Mouse (Mus musculus) cerebellum, postnatal 36 days (tissue): ENCODE measurements at regions not wholly inside any gene's neighbourhood (a gene's known extent, or its start where the extent isn't known, plus 50 kb on each side); places are given as distances from the start of the nearest gene placed in this dataset.
"Not testable (repeated sequence)": the region's sequence is repeated elsewhere in the genome, so short reads cannot be mapped to it uniquely, and the experiment has no call there.

Experiments used
- DNase-seq, 2 experiments: peaks; one replicate each; pipeline ENCODE4 v3.0.0; 2021 to 2022; ENCODE audit warnings: mixed read lengths in 2 of 2

DNA sequence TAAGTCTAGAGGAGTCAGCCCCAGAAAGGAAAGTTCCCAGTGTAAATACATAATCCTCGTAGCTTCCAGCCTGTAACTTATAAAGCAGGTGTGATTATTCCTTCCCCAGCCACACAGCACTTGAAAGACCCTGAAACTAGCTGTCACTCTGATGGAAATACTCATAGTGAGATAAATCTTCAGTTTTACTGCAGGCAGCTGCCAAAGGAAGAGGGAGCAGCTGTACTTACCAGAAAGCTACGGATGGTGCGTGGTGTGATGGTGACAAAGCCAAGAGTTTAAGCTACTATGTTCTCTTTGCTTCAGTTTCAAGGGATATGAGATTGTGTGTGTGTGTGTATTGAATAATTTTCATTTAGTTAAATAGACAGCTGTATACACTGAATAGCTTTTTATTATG lies 1007.1 kb downstream of the Robo2 start:
- DNase-seq: no peak

DNA sequence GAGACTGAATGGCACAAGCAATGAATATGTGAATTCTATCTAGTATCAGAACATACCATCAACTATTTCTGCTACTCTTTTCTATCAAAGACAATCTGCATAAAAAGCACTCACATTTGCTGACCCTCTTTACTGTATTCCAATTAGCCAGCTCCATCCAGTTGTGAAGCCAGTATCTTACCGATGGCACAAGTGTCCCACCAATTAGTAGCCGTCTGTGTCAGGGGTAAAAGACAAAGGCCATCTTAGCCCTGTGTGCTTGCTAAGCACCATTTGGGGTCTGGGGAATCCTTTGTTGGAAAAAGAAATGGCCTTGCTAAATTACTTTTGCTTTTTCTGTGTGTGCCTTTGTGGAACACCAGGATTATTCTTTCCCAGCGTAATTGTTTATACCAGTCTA lies 1007.5 kb downstream of the Robo2 start:
- DNase-seq: no peak

DNA sequence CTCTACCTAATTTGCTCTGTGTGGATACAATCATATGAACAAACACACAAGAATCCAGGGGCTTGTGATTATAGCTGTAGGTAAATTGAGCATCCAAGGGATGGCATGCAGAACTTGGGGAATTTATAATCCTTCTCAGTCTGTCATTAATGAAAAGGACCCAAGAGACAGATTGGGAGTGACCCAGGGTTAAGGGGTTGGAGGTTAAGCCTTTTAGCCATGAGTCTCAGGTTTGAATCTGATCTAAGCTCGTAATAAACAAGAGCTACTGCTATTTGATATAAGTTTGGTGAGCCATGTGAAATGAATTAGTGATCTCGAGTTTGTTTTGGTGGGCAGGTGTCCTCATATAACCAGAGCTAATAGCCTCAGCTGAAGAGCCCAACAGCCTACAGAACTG lies 1032.6 kb downstream of the Robo2 start:
- DNase-seq: no peak

DNA sequence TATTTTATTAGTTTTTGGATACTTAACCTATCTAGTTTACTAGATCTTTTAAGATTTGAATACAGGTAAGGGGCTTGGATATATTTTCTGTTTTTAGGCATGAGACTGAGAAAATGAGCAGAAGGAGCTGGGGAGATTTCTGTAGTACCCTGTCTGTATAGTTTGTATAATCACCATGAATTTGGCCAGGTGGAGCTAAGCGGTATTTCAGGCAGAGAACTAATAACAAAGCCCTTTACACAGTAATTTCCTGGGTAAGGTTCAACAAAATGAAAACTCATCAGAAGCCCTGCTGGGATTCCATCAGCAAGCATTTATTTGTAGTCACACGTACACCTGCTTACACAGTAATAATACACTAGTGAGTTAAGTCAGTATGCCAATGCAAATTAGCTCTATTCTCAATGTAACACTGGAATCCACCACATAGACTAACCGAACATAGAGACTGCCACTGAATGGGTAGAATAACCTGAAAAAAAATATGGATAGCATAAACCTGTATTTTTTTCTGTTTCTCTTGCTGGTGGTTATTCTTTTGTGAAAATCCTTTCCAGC lies 1036.9 kb downstream of the Robo2 start:
- no peak for DNase-seq

DNA sequence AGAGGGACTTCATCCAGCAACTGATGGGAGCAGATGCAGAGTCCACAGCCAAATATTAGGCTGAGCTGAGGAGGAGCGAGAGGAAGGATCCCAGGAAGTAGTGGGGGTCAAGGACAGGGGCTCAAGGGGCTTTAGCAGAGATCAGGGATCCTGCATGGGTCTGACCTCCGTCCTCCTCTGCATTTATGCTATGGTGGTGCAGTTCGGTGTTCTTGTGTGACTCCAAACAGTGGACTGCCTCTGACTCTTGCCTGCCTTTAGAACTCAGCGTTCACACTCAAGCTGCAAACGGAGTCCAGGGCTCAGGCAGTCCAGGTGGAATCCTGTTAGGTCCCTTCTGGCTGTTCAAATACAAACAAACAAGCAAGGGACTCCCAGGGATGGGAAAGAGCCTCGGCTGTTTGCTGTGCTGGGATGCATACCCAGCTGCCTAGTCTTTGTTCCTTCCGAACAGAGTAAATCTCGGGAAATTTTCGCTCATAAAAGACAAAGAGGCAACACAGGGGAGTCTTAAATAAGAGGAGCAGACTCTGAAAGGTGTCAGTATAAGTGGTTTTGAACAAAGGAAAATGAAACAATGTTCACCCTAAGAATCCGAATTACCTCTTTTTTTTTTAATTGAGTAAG lies 1042.9 kb downstream of the Robo2 start:
- DNase-seq: no peak

DNA sequence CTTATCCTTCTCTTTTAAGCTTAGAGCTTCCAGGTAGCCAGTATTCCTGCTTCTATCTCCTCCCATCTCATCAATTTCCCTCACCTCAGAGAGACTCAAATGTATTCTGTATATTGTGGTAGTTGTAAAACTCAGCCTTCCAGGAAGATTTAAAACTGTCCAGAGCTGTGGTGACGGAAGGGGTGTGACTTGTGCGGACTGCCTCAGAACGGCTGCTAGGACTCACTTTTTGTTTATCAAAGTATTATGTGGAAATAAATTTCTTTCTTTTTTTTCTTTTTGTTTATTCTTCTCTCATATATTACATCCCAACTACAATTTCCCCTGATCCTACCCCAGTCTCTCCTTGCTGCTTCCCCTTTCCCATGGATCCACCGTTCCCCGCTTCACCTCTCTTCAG lies 1043.7 kb downstream of the Robo2 start:
- DNase-seq: no peak

DNA sequence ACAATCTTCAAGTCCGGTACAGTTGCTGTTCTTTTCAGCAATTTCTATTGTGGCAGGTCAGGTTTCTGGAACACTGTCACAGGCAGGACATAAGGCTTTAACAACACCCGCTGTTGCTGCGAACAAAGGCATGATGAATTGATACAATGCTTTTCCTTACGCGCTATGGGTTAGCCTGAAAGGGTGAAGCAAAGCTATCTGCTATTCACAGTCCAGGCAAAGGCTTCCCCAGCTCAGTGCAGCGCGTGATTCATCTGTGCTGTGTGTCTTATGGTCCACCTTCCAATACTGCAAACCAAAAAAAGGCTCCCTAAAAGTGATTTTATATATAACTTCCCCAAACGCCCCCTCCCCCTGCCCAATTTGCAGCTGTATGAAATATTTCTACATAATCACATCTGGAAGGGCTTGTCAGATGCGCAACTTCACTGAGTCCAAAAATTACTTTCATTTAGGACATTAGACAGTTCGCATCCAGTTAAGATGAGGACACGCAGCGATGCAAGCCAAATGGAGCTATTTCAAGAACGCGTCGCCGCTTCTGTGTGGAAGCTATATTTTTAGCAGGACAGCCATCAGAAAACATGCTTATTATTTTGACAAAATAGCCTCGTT lies 1044.3 kb downstream of the Robo2 start:
- DNase-seq: no peak

DNA sequence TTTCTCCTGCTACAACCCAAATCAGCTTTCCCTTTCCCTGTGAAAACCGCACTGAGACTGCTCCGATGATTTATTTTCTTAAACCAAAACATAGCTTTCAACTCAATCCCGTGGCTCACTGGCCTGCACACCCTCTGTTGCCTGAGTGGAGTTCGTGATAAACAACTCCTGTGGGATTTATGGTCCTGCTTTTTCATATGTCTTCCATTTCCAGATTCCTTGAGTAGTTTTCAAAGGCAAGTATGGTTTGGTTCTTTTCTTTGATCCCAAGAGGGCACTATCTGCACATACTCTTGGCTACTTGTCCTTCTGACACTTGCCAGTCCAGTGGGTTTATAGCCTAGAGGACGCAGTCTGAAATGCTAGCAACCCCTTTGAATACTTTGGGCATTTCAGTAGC lies 1042.6 kb downstream of the Robo1 start:
- no peak for DNase-seq

DNA sequence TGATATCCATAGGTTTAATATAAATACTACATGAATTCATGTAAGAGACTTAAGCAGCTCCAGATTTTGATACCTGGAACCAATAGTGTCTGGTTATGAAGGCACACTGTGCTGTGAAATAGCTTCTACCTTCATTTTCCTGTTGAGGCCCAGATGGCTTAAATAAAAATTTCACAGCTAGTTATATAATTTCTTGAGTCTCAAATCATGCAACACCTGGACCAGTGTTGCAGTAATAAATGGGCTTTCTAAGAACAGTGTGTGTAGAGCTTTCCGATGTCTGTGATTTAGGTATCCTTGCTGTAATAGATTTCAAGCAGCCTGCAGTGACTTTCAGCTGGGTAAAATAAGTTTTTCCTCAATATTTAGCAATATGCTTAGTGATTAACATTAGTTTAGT lies 1035.8 kb downstream of the Robo1 start:
- DNase-seq: no peak

DNA sequence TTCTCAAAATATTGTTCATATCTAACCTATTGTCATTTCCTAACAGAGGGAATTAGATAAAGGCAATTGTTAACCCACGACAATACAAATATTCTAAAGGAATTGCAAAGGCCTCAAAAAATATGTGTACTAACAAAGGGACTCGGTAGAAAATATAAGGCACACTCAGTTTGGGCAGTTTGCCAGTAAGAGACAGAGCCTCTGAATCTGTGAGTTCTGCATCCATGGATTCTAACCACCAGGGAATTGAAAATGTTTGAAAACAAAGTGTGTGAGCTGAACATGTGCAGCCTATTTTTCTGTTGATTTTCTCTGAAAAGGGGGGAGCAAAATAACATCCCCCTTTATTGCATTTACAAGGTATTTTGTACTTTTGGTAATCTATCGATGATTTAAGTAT lies 1035.4 kb downstream of the Robo1 start:
- DNase-seq: no peak

DNA sequence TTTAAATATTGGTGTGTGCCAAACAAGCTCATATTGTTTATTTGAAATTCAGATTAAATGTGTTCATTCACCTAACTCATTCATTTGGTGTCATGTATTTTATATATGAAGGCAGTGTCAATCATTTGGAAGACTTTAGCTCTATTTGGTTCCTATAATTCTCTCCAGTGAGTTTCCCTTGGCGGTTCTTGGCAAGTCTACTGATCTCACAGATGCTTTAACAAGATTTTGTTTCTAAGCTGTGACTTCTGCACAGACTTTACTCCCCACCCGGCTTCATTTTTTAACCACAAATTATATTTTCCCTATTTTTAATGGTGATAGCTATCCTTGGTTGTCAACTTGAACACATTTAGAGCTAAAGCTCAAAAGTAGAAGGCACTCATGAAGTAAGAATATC lies 1009.5 kb downstream of the Robo1 start:
- no peak for DNase-seq

DNA sequence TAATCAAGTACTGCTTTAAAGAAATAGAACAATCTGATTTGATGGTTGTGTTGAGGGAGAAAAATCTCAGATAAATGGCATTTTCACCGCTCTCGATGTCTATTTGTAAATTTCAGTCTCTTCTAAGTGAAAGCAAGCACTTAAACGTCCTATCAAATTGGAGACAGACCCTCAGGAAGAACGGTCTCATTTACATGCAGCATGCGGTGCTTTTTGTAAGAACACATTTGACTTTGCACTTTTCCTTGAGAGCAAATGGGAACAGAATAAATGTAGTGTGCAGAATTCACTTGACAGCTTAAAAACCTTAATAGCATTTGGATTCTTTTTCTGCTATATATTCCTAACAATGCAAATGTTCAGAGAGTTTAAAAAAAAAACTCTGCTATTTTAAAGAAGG lies 1002.0 kb downstream of the Robo1 start:
- DNase-seq: no peak

DNA sequence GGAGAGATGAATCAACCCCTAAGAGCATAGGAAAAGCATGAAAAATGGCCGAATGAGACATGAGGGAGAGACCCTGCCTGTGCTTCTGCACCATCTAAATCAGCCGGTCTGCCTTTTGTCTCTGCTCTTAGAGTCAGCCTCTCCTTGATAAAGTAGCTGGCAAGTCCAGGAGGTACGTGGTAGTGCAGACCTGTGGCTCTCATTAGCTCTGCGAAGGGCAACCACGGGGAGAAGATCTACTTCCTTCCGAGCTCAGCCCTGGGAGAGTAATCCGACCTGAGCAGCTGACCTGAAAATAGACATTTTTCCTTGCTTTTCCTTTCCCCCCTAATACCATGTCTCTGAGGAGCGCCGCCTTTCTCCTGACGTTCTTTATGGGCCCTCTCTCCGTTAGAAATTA lies 971.8 kb downstream of the Robo1 start:
- DNase-seq: no peak

DNA sequence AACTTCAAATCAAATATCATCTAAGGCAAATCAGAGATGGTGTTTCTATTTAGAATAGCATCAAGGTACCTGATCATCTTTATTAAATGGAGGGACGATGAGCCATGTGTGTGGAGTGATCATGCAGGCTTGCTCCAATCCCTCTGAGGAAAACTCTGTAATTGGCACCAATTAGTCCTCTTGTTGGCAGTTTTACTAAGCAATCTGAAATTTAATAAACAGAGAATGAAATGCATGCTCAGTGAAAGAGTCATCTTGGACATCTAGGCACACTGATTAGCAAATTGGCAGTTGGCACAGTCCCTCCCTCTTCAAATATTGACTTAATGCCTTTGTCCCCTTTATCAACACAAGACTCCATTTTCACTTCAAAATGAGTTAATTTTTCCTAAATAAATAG lies 951.6 kb downstream of the Robo1 start:
- no peak for DNase-seq

DNA sequence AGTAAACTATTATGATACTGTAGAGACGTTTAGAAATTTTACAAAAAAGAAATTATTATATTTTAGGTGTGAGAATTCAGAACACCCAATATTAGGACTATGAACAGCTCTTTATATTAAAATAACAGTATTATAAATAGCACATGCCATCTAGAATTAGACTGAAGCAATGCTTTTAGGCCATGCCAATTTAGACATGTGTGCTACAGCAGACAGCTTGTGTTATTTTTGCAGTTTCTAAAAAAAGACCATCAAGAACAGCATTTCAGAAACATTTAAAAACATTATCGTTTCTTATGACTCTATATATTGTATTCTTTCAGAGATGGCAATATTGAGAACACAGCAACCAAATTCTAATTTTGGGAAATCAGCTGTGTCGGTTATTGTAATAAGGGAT lies 951.2 kb downstream of the Robo1 start:
- no peak for DNase-seq

DNA sequence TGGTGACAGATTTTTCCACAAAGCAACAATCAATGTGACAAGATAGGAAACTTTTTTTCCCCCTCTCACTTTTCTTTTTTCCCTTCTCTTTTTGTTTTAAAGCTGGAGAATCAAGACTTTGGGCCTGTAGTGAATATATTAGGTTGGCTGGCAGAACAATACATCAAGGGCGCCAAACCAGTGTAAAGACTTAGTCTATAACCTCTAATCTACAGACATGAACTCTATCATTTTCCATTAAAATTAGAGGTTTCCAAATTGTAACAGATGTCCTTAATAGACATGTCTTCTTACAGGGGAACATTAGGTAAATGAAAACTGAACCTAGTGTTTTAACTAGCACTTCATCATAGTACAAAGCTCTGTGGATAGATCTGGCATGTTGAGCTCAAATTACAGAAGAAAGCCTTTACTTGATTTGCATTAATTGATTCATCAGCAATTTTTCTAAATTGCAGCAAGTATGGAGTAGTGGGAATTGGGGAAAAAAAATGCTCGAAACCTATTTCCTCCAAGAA lies 937.0 kb downstream of the Robo1 start:
- DNase-seq: no peak

DNA sequence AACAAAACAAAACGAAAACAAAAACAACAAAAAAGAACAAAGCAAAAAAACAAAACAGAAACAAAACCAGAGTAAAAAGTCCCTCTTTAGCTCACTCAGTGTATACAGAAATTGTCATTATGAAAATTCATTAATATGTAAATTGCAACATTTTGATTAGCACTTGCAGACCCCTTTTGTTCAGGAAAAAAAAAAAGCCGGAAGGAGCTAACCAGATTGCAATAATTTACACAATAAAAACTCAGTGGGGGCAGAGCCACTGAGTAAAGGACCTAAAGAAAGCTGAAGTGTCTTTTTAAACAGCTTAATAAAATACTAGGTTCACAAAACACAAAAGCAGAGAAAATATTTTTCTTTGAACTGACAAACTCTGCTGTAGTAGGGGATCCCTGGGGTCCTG lies 922.5 kb downstream of the Robo1 start:
- no peak for DNase-seq

DNA sequence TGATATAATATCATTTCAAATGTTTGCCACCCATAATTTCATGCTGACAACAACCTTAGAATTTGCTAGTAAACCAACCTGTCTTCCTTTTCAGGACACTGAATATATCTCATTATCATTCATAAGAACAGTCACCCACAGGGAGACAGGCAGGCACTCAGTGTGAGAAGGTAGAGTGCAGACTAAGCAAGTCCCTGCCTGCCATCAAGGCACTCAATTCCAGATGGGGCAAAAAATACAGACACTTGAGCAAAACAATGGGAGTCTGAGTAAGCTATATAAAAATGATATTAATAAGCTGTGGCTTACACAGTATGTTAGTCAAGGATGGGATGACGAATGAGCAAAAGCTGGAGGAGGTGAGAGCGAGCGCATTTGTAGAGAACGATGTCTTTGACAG lies 909.4 kb downstream of the Robo1 start:
- no peak for DNase-seq

DNA sequence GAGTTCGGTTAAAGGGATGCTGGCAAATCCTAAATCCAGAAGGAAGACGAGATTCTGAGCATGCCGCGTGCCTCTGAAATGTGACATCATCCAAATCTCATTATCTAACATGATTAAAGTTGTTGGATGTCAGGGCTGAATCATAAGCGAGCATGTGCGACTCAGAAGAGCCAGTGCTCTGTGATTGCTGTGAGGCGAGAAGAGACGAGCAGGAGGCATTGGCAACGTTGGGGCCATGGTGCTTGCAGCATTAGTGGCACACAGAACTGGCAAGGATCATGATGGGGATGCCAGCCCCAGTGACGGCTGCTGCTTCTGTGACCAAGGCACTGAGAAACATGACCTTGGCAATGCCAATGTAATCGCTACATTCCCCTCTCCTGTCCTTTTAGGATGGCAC lies 895.4 kb downstream of the Robo1 start:
- no peak for DNase-seq

DNA sequence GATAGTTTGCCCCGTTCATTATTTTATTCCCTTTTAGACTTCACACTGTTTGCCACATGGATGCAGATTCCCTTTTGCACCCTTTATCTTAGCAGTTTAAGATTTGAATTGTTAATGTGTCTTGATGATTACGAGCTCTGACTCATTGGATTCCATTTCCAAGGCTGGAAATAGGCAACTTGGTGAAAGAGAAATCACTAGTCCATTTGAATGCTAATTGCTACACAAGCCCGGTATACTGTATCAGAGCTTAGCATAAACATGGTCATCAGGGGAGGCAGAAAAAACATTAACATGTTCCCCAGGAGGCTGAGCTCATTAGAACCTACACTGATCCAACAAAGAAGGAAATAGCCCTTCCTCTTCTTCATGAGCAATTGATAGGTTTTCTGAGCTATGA lies 892.9 kb downstream of the Robo1 start:
- DNase-seq: no peak

DNA sequence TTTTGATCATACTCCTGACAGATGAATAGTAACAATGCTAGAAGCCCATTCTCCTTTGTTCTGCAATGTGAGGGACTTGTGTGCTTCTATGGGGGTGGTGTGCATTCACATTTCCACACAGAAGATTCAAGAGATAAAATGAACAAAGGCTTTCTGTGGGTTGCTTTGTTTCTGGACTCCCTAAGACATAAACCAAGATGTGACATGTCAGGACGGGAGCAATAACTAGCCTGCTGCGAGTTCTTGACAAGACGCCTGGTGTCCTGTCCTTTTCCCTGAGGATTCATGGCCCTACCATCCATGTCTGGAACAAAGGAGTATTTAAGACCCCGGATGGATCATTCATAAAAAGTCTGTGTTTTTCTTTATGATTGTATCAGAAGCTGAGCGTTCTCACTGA lies 874.7 kb downstream of the Robo1 start:
- no peak for DNase-seq

DNA sequence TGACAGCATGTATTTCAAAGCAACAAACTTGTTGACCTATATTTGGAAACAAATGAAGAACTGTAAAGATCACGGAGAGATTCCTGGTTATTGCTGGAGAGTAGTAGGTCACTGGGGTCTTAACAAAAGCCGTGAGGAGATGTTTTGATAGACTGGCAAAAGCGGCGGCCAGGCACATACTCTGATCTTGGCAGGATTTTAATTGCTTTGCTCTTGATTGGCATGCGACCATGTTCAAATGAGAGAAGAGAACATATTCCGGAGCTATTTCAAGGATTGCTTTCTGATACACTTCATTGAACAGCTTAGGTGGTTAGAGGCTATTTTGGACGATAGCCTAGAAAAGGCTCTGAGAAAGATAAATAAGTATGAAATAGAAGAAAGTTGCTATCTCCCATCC lies 874.2 kb downstream of the Robo1 start:
- DNase-seq: no peak

DNA sequence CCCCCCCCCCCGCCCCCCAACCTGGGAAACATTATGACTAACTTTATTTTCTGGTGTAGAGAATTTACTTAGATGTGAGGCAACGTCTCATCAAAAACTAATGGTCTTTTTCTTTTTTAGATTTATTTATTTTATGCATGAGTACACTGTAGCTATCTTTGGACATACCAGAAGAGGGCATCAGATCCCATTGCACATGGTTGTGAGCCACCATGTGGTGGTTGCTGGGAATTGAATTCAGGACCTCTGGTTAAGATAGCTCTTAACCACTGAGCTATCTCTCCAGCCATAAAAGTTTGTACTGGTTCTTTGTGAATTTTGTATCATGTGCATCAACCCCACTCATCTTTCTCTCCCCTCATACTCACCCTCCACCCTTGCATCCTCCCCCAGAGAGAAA lies 847.3 kb downstream of the Robo1 start:
- DNase-seq: no peak

DNA sequence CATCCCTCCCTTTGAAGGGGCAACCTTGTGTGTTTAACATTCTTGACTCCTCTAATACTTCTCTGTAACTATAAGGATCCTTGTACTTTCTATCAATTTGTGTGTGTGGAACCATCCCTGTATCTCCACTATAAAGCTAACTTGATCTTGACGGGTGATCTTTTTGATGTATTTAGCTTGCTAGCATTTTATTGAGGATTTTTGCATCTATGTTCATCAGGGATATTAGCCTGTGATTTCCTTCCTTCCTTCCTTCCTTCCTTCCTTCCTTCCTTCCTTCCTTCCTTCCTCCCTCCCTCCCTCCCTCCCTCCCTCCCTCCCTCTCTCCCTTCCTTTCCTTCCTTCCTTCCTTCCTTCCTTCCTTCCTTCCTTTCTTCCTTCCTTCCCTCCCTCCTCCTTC lies 819.8 kb downstream of the Robo1 start:
- not testable (repeated sequence) for DNase-seq

DNA sequence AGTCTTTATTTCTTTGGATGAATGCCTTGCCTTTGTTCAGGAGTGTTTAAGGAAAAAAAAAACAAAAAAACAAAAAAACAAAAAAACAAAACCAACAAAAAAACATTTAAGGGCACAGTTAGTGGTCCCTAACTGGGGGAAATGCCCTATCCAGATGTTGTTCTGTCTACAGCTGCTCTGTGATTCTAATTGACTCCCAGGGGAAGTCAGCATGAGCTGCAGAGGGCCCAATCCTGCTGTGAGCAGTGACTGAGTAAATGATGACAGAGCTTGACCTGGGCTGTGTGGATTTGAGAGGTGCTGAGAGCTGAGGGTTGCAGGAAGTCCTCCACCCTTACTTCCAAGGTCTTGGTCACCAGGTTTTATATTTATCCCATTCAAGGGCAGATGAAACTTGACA lies 812.5 kb downstream of the Robo1 start:
- DNase-seq: no peak
